Mouse (Mus musculus) embryonic facial prominence, embryonic 14.5 days (tissue): Measurements from ENCODE around the gene Unc13b. TPM values are rescaled to one million over a fixed set of nuclear protein-coding genes. Genes with fewer than 3 reads are reported as not detected.

Experiments
- ATAC-seq: fragments of 200-750 bp; cut with Nextera tagmentation; 2 replicates; pipeline ENCODE4 v1.8.0; 2017; ENCODE audit warnings: low read depth, moderate number of reproducible peaks, moderate TSS enrichment
- DNase-seq: peaks from one replicate; pipeline ENCODE4 v3.0.0-alpha.2; 2015; ENCODE audit warnings: low spot score
- H3K27ac ChIP-seq: fragments of 300-500 bp; sonication (generic); replicated peaks from 2 replicates; pipeline ENCODE4 v1.5.1; 2014; ENCODE audit warnings: low read depth, mild to moderate bottlenecking, low read length, moderate library complexity
- H3K27me3 ChIP-seq: fragments of 300-500 bp; sonication (generic); replicated peaks from 2 replicates; pipeline ENCODE4 v1.6.1; 2014; ENCODE audit warnings: low read length; ENCODE audit not compliant: control insufficient read depth, insufficient read depth
- H3K36me3 ChIP-seq: fragments of 300-500 bp; sonication (generic); 2 replicates; pipeline ENCODE4 v1.6.1; 2014; ENCODE audit warnings: low read length, mixed read lengths; ENCODE audit not compliant: control insufficient read depth, insufficient read depth
- H3K4me1 ChIP-seq: fragments of 300-500 bp; sonication (generic); 2 replicates; pipeline ENCODE4 v1.6.1; 2014; ENCODE audit warnings: antibody characterized with exemption, low read length; ENCODE audit not compliant: control insufficient read depth, insufficient read depth
- H3K4me2 ChIP-seq: fragments of 300-500 bp; sonication (generic); 2 replicates; pipeline ENCODE4 v1.6.1; 2014; ENCODE audit warnings: low read depth, mild to moderate bottlenecking, low read length, moderate library complexity, mixed read lengths
- H3K4me3 ChIP-seq: fragments of 300-500 bp; sonication (generic); 2 replicates; pipeline ENCODE4 v1.5.1; 2014; ENCODE audit warnings: low read depth, mild to moderate bottlenecking, low read length
- H3K9ac ChIP-seq: fragments of 300-500 bp; sonication (generic); 2 replicates; pipeline ENCODE4 v1.6.1; 2014; ENCODE audit warnings: low read depth, mild to moderate bottlenecking, low read length, moderate library complexity, mixed read lengths
- H3K9me3 ChIP-seq: fragments of 300-500 bp; sonication (generic); 2 replicates; pipeline ENCODE4 v1.6.1; 2016; ENCODE audit warnings: low read length; ENCODE audit not compliant: control insufficient read depth
- WGBS: fragments of 180-500 bp; shearing (Covaris S2); extraction: QIAGEN DNeasy Blood & Tissue Kit; methylation state at CpG from one replicate; pipeline ENCODE4 v1.1.7; 2014; 5-methylcytosine and 5-hydroxymethylcytosine counted together
- polyA plus RNA-seq: library from polyadenylated mRNA; unstranded; fragments of >200 nt; fragmentation: Nextera tagmentation; extraction: Ambion mirVana; gene quantifications from 2 replicates; pipeline ENCODE4 v1.2.1, GENCODE M21; 2014

Unc13b gene
- polyA plus RNA-seq, 1 experiment from 2014 or later: 5.5 TPM

DNA sequence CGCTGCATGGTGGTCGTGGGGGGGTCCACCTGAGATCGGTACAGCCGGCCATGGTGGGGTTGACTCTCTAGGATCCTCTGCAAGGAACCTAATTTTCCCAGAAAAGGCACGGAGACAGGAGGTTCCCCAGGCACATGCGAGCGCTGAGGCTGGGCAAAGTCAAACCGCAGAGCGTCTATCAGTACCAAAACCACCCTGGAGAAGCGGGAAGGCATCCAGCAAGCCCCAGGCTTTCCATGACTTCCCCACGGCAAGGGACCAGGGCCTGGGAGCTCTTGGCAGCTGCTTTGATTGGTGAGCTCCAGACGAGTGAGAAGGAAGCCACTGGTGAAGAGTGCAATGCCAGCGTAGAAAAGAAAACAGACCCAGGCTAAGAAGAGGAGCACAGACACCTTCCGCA lies 34.1 kb upstream of the Unc13b start:
- DNase-seq (no peak), ATAC-seq (no peak)
- peak overlapping the region; percentile 86 for H3K4me2 ChIP-seq
- H3K27me3 ChIP-seq: no peaks in the 10 kb centered on the region
- peaks cover 72% of the 10 kb centered on the region for H3K36me3 ChIP-seq
- WGBS: 77% methylated on average over 14 of the region's 14 CpGs
- peak overlapping the region; percentile 66 for H3K9ac ChIP-seq
- H3K4me3 ChIP-seq: peak overlapping the region; percentile 70
- peaks cover 8% of the 10 kb centered on the region for H3K4me1 ChIP-seq
- H3K9me3 ChIP-seq: no peaks in the 10 kb centered on the region
- peak overlapping the region; percentile 91 for H3K27ac ChIP-seq

DNA sequence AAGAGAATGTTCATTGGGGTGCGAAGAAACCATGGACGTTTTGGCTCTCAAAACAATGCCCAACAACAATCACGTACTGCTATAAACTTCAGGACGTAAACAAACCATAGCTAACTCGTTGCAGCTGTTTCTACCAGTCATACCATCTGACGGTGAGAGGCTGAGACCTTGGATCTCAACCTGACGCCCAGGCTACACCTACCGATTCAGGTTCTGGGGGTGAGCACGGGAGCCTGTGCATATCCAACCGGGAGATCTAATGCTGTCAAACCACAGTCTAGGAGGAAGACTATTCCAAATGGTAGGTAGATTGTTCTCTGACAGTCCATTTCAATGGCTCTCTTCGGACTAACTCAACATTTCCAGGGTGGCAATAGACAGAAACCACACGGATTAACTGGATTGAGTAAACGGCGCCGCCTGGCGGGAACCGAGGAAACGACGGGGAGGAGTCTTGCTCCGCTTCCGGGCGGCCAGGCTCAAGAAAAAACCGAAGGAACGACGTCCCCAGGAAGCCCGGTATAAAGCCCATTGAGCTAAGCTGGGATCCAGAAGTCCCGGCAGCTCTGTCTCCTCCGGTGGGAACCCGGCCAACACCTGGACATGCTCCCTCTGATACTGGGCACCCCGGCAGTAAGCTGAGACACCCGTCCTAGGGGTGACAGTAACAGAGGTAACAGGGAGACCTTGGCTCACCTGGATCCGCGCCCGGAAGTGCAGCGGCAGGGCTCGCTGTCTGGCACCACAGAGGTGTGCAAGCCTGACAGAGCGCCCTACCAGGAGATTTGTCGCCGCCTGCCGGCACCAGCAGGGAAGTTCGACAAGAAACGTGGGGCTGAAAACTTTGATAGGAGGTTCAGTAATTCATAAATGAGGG lies 33.4 kb upstream of the Unc13b start, which contains the start of gene Pigo:
Gene Pigo, minus strand, starts transcription at position 736 of the 877 bp plus-strand sequence.
- Histone ChIP-seq H3K36me3 (peaks cover 67% of the 10 kb centered on the region), H3K4me1 (peaks cover 11% of the 10 kb centered on the region), H3K27me3 (no peaks in the 10 kb centered on the region), H3K9ac (peak within 1 kb of the TSS; percentile 66), H3K4me2 (peak within 1 kb of the TSS; percentile 86), H3K27ac (peak within 1 kb of the TSS; percentile 91), H3K4me3 (peak within 1 kb of the TSS; percentile 70), H3K9me3 (no peaks in the 10 kb centered on the region)
- 5% methylated on average over 42 of the region's 42 CpGs for WGBS
- ATAC-seq (peak; percentile 95), DNase-seq (peak; percentile 95)

DNA sequence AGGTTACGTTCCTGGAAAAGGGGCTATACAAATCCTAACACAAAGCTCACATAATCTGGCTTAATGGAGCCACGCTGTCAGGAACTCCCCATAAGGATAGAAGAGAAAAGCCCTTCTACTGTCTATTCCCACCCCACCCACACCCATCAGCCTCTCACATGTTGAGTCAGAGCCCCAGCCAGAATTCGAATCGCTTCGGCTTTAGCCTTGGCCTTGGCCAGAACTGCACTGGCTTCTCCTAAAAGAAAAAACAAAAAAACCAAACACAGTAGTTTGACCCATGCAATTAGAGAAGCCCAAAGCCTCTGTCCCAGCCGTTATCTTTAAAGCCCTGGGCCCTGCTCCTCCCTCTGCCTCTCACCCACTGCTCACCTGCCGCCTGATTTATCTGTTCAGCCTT lies 29.6 kb upstream of the Unc13b start:
- Histone ChIP-seq H3K4me3 (no peak overlapping the region), H3K9ac (no peak overlapping the region), H3K9me3 (no peaks in the 10 kb centered on the region), H3K27me3 (no peaks in the 10 kb centered on the region), H3K27ac (no peak overlapping the region), H3K36me3 (peaks cover 46% of the 10 kb centered on the region), H3K4me2 (no peak overlapping the region), H3K4me1 (peaks cover 13% of the 10 kb centered on the region)
- no peak for DNase-seq
- 97% methylated on average over 7 of the region's 7 CpGs for WGBS
- no peak for ATAC-seq

DNA sequence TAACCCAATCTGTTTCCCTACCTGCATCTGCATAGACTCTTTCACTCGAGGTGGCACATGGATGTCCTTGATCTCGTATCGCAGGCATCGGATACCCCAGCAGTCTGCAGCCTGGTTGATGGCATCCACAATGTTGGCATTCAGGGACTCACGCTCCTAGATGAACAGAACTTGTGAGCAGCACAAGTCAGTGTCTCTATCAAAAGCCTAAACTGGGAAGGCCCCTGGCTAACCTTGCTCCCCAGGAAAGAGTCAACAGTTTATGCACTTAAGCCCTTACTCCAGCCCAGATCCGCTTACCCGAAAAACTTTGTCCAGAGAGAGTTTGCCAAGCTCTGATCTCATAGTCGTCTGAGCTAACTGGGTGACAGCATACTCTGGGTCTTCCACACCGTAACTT lies 29.0 kb upstream of the Unc13b start:
- no peak overlapping the region for H3K27ac ChIP-seq
- no peaks in the 10 kb centered on the region for H3K27me3 ChIP-seq
- 91% methylated on average over 9 of the region's 9 CpGs for whole genome bisulfite sequencing
- H3K9ac ChIP-seq: peak overlapping the region; percentile 96; the same call in 1 of the 2 replicates
- peaks cover 52% of the 10 kb centered on the region for H3K36me3 ChIP-seq
- no peaks in the 10 kb centered on the region for H3K9me3 ChIP-seq
- ATAC-seq: no peak
- H3K4me2 ChIP-seq: no peak overlapping the region
- no peak for DNase-seq
- peaks cover 9% of the 10 kb centered on the region for H3K4me1 ChIP-seq
- no peak overlapping the region for H3K4me3 ChIP-seq

- Histone ChIP-seq H3K27me3 (no peaks in the 10 kb centered on the region), H3K27ac (peak overlapping the region; percentile 90), H3K9me3 (no peaks in the 10 kb centered on the region), H3K9ac (peak overlapping the region; percentile 96), H3K4me2 (peak overlapping the region; percentile 84), H3K36me3 (peaks cover 54% of the 10 kb centered on the region), H3K4me3 (peak overlapping the region; percentile 86), H3K4me1 (peaks cover 5% of the 10 kb centered on the region; the same call in 1 of the 2 replicates)
- WGBS: 79% methylated on average over 9 of the region's 9 CpGs
- DNase-seq (no peak), ATAC-seq (no peak)
Measured at GRCm38 (mm10) chr4:43030352-43030751, 28.4 kb upstream of the Unc13b start.

- 2% methylated on average over 24 of the region's 28 CpGs for WGBS
- Histone ChIP-seq H3K36me3 (peaks cover 59% of the 10 kb centered on the region), H3K4me2 (peak overlapping the region; percentile 84), H3K27me3 (no peaks in the 10 kb centered on the region), H3K4me3 (peak overlapping the region; percentile 86), H3K9me3 (no peaks in the 10 kb centered on the region), H3K4me1 (peaks cover 5% of the 10 kb centered on the region; the same call in 1 of the 2 replicates), H3K27ac (peak overlapping the region; percentile 90), H3K9ac (peak overlapping the region; percentile 96)
- ATAC-seq (peak; percentile 58), DNase-seq (no peak)
Measured at GRCm38 (mm10) chr4:43030780-43031230, 27.9 kb upstream of the Unc13b start.

- under 1% methylated on average over 38 of the region's 38 CpGs for WGBS
- peaks cover 64% of the 10 kb centered on the region for H3K36me3 ChIP-seq
Measured at GRCm38 (mm10) chr4:43031237-43031995, 27.3 kb upstream of the Unc13b start, which contains the start of gene Stoml2. Gene Stoml2 (minus strand): TSS chr4:43031710.

GRCm38 (mm10) chr4:43032501-43032900 lies 26.3 kb upstream of the Unc13b start:
- peaks cover 5% of the 10 kb centered on the region; the same call in 1 of the 2 replicates for H3K4me1 ChIP-seq
- H3K4me2 ChIP-seq: no peak overlapping the region
- no peak for ATAC-seq
- H3K9ac ChIP-seq: no peak overlapping the region
- H3K27ac ChIP-seq: peak overlapping the region; percentile 90; the same call in 1 of the 2 replicates
- no peaks in the 10 kb centered on the region for H3K27me3 ChIP-seq
- H3K36me3 ChIP-seq: peaks cover 56% of the 10 kb centered on the region
- no peak for DNase-seq
- H3K4me3 ChIP-seq: no peak overlapping the region
- H3K9me3 ChIP-seq: no peaks in the 10 kb centered on the region
- WGBS: 73% methylated on average over 1 of the region's 1 CpGs

More at GRCm38 (mm10) chr4:43031237-43031995, 27.3 kb upstream of the Unc13b start, which contains the start of gene Stoml2:
- H3K4me3 ChIP-seq: peak within 1 kb of the TSS; percentile 86
- peaks cover 5% of the 10 kb centered on the region; the same call in 1 of the 2 replicates for H3K4me1 ChIP-seq
- no peaks in the 10 kb centered on the region for H3K9me3 ChIP-seq
- DNase-seq: peak; percentile 98
- peak within 1 kb of the TSS; percentile 84 for H3K4me2 ChIP-seq
- H3K27me3 ChIP-seq: no peaks in the 10 kb centered on the region
- H3K27ac ChIP-seq: peak within 1 kb of the TSS; percentile 90
- ATAC-seq: peak; percentile 98
- peak within 1 kb of the TSS; percentile 96 for H3K9ac ChIP-seq
